ENCODE assay signal across 11 mouse cellular contexts in the genomic region with DNA sequence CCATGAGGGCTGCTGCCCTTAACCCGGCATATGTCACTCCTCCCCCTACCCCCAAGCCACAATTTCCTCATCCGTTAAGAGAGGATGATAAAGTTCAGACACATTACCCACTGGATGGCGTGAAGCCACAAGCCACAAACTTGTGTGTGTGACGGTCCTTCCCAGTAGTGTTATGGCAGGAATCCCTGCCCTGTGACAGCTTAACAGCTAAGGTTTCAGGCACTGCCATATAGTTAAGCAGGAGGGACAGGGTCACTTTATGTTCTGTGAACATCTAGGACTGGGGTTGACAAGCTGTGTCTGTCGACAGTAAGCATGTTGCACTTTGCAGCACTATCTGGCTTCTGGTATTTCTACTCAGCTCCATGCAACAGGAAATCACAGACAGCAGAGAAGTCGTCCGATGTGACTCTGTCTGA.
A peak's percentile ranks its signal among the peaks of the same experiment; 100 is the strongest.
DNase-seq lines count a peak whose midpoint lies in the region; ATAC-seq and TF ChIP-seq lines count a peak whose summit lies in the region.
"Had no signal": no experiment of that assay in that cellular context is flagged by ENCODE, and none has a peak within 500 bp of the region (broad histone marks: within the 10 kb centered on the region; RNA-seq: fewer than 3 reads in every experiment).

No protein-coding gene starts in this region.

- TF ChIP-seq POLR2A in liver, adult 2 months (IDR thresholded peaks at IDR 0.05; ENCODE audit: extremely low read depth, insufficient read depth, low read length): no peak

- peak; percentile 53; the same call in 1 of the 2 replicates for ATAC-seq in kidney, embryonic 14.5 days (ENCODE audit: low FRiP score, low TSS enrichment)
- no peak; the same call in 1 of the 2 replicates for ATAC-seq in stomach, embryonic 16.5 days (ENCODE audit: insufficient read depth, low FRiP score)

- H3K9me3 ChIP-seq in kidney, embryonic 14.5 days (ENCODE audit: control insufficient read depth, low read length): no peaks in the 10 kb centered on the region
- no peaks in the 10 kb centered on the region for H3K9me3 ChIP-seq in stomach, embryonic 16.5 days (replicated peaks; ENCODE audit: control insufficient read depth, low read length)
- H3K9me3 ChIP-seq: embryonic facial prominence, embryonic 15.5 days; hindbrain, embryonic 12.5 days had no signal

- DNase-seq in kidney, postnatal 36 days: no peak
- DNase-seq in liver, adult 2 months (ENCODE audit: extremely low read depth, low read depth, low spot score): peak; percentile 2
- no peak for DNase-seq in cerebellum, adult 9-10 months
- DNase-seq in yolk sac, embryonic 10.5 days (ENCODE audit: low spot score): no peak
- no peak for DNase-seq in left cerebral cortex, adult 8-10 months (ENCODE audit: low spot score in 2 of 2)

- H3K36me3 ChIP-seq in kidney, embryonic 14.5 days (ENCODE audit: control insufficient read depth, insufficient read depth, low read length): no peaks in the 10 kb centered on the region
- H3K36me3 ChIP-seq in liver, adult 2 months (ENCODE audit: control insufficient read depth, insufficient read depth, low read length): no peaks in the 10 kb centered on the region
- H3K36me3 ChIP-seq in stomach, embryonic 16.5 days (ENCODE audit: control insufficient read depth, insufficient read depth, low read length): no peaks in the 10 kb centered on the region
- H3K36me3 ChIP-seq: embryonic facial prominence, embryonic 15.5 days; hindbrain, embryonic 12.5 days had no signal

- no peak for TF ChIP-seq CTCF in liver, adult 2 months (IDR thresholded peaks at IDR 0.05; ENCODE audit: low read depth, low read length)

- H3K27me3 ChIP-seq in kidney, embryonic 14.5 days (ENCODE audit: control insufficient read depth, insufficient read depth, low read length): no peaks in the 10 kb centered on the region
- H3K27me3 ChIP-seq in liver, adult 2 months (ENCODE audit: control insufficient read depth, insufficient read depth, low read length): no peaks in the 10 kb centered on the region
- no peaks in the 10 kb centered on the region for H3K27me3 ChIP-seq in stomach, embryonic 16.5 days (ENCODE audit: control insufficient read depth, insufficient read depth, low read length)
- H3K27me3 ChIP-seq: embryonic facial prominence, embryonic 15.5 days; hindbrain, embryonic 12.5 days had no signal

- no peak overlapping the region for H3K4me2 ChIP-seq in kidney, embryonic 14.5 days (replicated peaks; ENCODE audit: low read depth, low read length)
- H3K4me2 ChIP-seq in stomach, embryonic 16.5 days (ENCODE audit: low read depth, low read length): no peak overlapping the region
- H3K4me2 ChIP-seq: embryonic facial prominence, embryonic 15.5 days; hindbrain, embryonic 12.5 days; midbrain, embryonic 11.5 days had no signal

- no peaks in the 10 kb centered on the region for H3K79me2 ChIP-seq in liver, adult 2 months (ENCODE audit: control insufficient read depth, insufficient read depth, low read length)

- peaks cover 11% of the 10 kb centered on the region for H3K4me1 ChIP-seq in kidney, embryonic 14.5 days (ENCODE audit: control insufficient read depth, insufficient read depth, low read length)
- peaks cover 16% of the 10 kb centered on the region for H3K4me1 ChIP-seq in brown adipose tissue, adult 24 weeks (ENCODE audit: control insufficient read depth, insufficient read depth, insufficient read length, low read length)
- no peaks in the 10 kb centered on the region; the same call in 1 of the 2 replicates for H3K4me1 ChIP-seq in liver, adult 2 months (ENCODE audit: control insufficient read depth, insufficient read depth, low read length)
- peaks cover 11% of the 10 kb centered on the region; the same call in 1 of the 2 replicates for H3K4me1 ChIP-seq in stomach, embryonic 16.5 days (ENCODE audit: control insufficient read depth, insufficient read depth, low read length)

- no peak overlapping the region for H3K9ac ChIP-seq in kidney, embryonic 14.5 days (ENCODE audit: low read depth, low read length)
- no peak overlapping the region for H3K9ac ChIP-seq in liver, adult 2 months (ENCODE audit: low read depth, low read length)
- H3K9ac ChIP-seq in stomach, embryonic 16.5 days (ENCODE audit: low read length): no peak overlapping the region
- H3K9ac ChIP-seq: embryonic facial prominence, embryonic 15.5 days; hindbrain, embryonic 12.5 days had no signal

- H3K4me3 ChIP-seq in kidney, embryonic 14.5 days (ENCODE audit: low read length): no peak overlapping the region
- no peak overlapping the region for H3K4me3 ChIP-seq in brown adipose tissue, adult 24 weeks (ENCODE audit: insufficient read depth, low read depth, low read length)
- H3K4me3 ChIP-seq in liver, adult 2 months (ENCODE audit: insufficient read depth, low read depth, low read length): no peak overlapping the region
- H3K4me3 ChIP-seq in stomach, embryonic 16.5 days (replicated peaks; ENCODE audit: low read length): no peak overlapping the region
- H3K4me3 ChIP-seq: embryonic facial prominence, embryonic 15.5 days; hindbrain, embryonic 12.5 days had no signal

- no peak overlapping the region for H3K27ac ChIP-seq in kidney, embryonic 14.5 days (ENCODE audit: low read depth, low read length)
- H3K27ac ChIP-seq in brown adipose tissue, adult 24 weeks (replicated peaks; ENCODE audit: low read depth, low read length): peak overlapping the region; percentile 38
- H3K27ac ChIP-seq in liver, adult 2 months (replicated peaks; ENCODE audit: insufficient read depth, low read depth, low read length): no peak overlapping the region
- peak overlapping the region; percentile 72 for H3K27ac ChIP-seq in stomach, embryonic 16.5 days (ENCODE audit: low read length)
- H3K27ac ChIP-seq: embryonic facial prominence, embryonic 15.5 days; hindbrain, embryonic 12.5 days had no signal

- WGBS in kidney, embryonic 14.5 days: 25% methylated on average over 7 of the region's 7 CpGs
- WGBS in liver, adult 2 months: 54% methylated on average over 7 of the region's 7 CpGs
- WGBS in stomach, embryonic 16.5 days: 58% methylated on average over 7 of the region's 7 CpGs

Comparison
In these comparisons a context has a peak if more than half of its experiments do, and no peak if none do; other contexts are left out.
1. H3K27ac ChIP-seq: peak in brown adipose tissue, adult 24 weeks (single experiment) and stomach, embryonic 16.5 days (single experiment); none in kidney, embryonic 14.5 days (single experiment) and liver, adult 2 months (single experiment).